Mouse (Mus musculus) embryonic fibroblast, embryonic 13.5 days (primary cell): Measurements from ENCODE around the gene Trim3. TPM values are rescaled to one million over a fixed set of nuclear protein-coding genes. Genes with fewer than 3 reads are reported as not detected.

ENCODE experiments used
- H3K27ac ChIP-seq: 2 replicates; pipeline ENCODE4 v1.5.1; 2012; ENCODE audit warnings: low read length, control low read depth, inconsistent platforms; ENCODE audit not compliant: insufficient read depth
- H3K4me1 ChIP-seq: 2 replicates; pipeline ENCODE4 v1.6.1; 2011; ENCODE audit warnings: low read length; ENCODE audit not compliant: control insufficient read depth, insufficient read depth
- H3K4me3 ChIP-seq: 2 replicates; pipeline ENCODE4 v1.5.1; 2011; ENCODE audit warnings: mild to moderate bottlenecking, control low read depth, low read length; ENCODE audit not compliant: insufficient read depth
- CTCF ChIP-seq: IDR thresholded peaks from 2 replicates; pipeline ENCODE4 v1.5.1; 2011; ENCODE audit warnings: mild to moderate bottlenecking, control low read depth, low read length, moderate library complexity, borderline replicate concordance; ENCODE audit not compliant: insufficient read depth
- POLR2A ChIP-seq: IDR thresholded peaks from 2 replicates; pipeline ENCODE4 v1.6.1; 2011; ENCODE audit warnings: low read depth, mild to moderate bottlenecking, control low read depth, low read length, moderate library complexity
- polyA plus RNA-seq: library from polyadenylated mRNA; stranded (reverse); fragments of >200 nt; gene quantifications from 2 replicates; pipeline ENCODE4 v1.2.4, GENCODE M21; 2011; ENCODE audit warnings: low read depth; ENCODE audit not compliant: missing spikeins, insufficient read length

The Trim3 gene
- polyA plus RNA-seq, 1 experiment, result 54.7 TPM

DNA sequence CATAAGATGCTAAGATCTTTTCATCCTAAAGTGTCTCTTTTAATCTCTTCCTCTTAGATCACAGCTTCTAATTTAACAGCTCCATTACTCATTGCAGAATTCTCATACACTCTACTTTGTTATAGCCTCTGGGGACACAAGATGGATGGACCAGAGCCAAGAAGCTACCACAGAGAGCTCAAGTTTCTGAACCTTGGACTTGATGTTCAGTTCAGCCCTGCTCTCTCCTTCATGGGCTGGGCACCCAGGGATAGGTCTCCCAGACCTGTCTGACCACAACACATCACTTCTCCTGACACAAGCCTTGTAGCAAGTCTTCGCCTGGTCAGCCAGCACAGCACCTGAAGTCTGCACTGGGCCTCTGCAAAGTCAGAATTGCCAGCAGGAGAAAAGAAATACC, 19.0 kb downstream of the Trim3 start:
- no peak overlapping the region for H3K4me3 ChIP-seq
- TF ChIP-seq POLR2A, result no peak
- TF ChIP-seq CTCF, result no peak
- H3K4me1 ChIP-seq, result 0 out of 2 replicates have a peak, but pooled peaks cover 8% of the 10 kb centered on the region
- H3K27ac ChIP-seq, result no peak overlapping the region

- peaks cover 8% of the 10 kb centered on the region; the same call in 1 of the 2 replicates for H3K4me1 ChIP-seq
- H3K27ac ChIP-seq, result no peak overlapping the region
- TF ChIP-seq CTCF (no peak), POLR2A (no peak)
- H3K4me3 ChIP-seq, result no peak overlapping the region
These were observed 21.6 kb downstream of the Trim3 start for GRCm38 (mm10) chr7:105611767-105612166.

- Histone ChIP-seq H3K27ac (0 out of 2 replicates have a peak overlapping the region, but pooled peaks have one; percentile 18), H3K4me1 (no peaks in the 10 kb centered on the region; the same call in 1 of the 2 replicates), H3K4me3 (no peak overlapping the region)
- no peak for TF ChIP-seq POLR2A
- TF ChIP-seq CTCF, result no peak
These were observed 24.9 kb downstream of the Trim3 start for GRCm38 (mm10) chr7:105608467-105608866.

- H3K4me3 ChIP-seq, result no peak overlapping the region
- H3K27ac ChIP-seq, result no peak overlapping the region
- TF ChIP-seq CTCF (peak; percentile 70; the same call in 1 of the 2 replicates), POLR2A (no peak)
These were observed 30.3 kb downstream of the Trim3 start for GRCm38 (mm10) chr7:105602860-105603623.

DNA sequence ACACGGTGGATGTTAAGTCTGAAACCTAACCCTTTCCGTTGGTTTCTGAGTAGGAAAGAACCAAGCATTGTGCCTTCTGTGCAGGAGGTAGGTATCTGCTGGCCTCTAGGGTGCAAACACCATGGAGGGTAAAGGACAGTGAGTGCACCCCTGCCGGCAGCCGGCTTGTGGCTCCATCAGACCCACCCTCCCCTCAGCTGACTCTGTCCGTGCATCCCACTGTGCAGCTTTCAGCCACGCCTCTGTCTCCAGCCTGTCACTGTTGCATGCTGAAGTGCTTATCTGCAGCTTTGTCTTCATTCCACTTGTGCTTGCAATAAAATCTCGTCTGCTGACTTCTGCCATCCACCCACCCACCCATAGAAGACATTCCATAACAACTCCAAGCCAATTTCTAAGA, 43.3 kb downstream of the Trim3 start:
- Histone ChIP-seq H3K4me3 (no peak overlapping the region), H3K27ac (no peak overlapping the region), H3K4me1 (peaks cover 2% of the 10 kb centered on the region; the same call in 1 of the 2 replicates)
- TF ChIP-seq CTCF, result no peak
- TF ChIP-seq POLR2A, result no peak

More at GRCm38 (mm10) chr7:105602860-105603623, 30.3 kb downstream of the Trim3 start:
- no peaks in the 10 kb centered on the region; the same call in 1 of the 2 replicates for H3K4me1 ChIP-seq

DNA sequence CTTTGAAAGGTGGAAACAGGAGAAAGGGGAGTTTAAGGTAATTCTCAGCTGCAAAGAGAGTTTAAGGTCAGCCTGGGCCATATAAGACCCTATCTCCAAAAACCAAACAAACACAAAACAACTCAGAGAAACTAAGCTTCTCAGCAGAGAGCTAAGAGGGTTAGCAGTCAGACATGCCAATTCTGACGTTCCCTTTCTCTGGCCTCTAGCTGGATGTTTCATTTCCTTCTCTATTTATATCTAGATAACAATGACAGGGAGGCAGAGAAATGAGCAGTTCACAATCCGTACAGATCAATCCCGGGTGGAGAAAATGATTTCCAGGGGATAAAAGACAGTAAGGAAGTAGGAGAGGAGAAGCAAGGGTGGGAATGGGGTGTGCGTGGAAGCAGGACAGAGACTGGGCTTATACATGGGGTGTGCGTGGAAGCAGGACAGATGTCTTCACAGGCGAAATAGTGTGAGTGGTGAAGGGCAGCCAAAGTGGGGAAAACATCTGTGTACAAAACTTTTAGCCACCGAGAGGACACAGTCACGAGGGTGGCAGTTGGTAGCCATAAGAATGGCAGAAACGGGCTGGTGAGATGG, 45.0 kb downstream of the Trim3 start:
- TF ChIP-seq POLR2A (no peak), CTCF (no peak)
- no peak overlapping the region for H3K27ac ChIP-seq
- no peak overlapping the region for H3K4me3 ChIP-seq
- H3K4me1 ChIP-seq, result peaks cover 2% of the 10 kb centered on the region; the same call in 1 of the 2 replicates

GRCm38 (mm10) chr7:105581959-105582358, 51.4 kb downstream of the Trim3 start:
- H3K4me1 ChIP-seq, result no peaks in the 10 kb centered on the region
- H3K27ac ChIP-seq, result no peak overlapping the region
- H3K4me3 ChIP-seq, result no peak overlapping the region
- TF ChIP-seq CTCF, result no peak
- no peak for TF ChIP-seq POLR2A

DNA sequence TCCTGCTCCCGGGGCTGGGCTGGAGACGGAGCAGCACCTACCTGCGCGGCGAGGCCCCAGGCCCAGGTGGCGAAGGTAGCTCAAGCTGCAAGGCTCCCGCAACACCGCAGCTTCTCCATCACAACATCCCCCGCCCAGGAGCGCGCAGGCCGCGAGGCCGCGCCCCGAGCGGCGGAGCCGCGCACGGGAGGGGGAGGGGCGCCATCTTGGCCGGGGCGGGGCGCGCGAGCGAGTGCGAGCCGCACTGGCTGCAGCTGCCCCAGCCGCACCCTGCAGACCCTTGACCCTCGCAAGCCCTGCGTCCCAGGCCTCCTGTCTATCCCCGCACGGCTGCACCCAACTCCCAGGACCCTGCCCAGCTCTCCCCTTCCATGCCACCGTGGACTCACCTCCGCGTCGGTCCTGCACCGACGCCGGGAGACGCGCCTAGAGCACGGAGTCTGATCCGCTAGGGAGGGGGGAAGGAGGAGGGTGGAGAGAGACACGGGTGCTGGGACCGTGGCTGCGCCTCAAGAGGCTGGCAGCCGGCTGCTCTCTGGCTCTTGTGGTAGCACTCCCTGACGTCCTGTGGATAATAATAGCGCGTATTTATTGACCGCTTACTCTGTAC, 52.2 kb downstream of the Trim3 start, which contains the start of gene Apbb1:
TSS of gene Apbb1 (minus strand) at position 560 of the 610 bp plus-strand sequence.
- no peak for TF ChIP-seq CTCF
- TF ChIP-seq POLR2A, result peak; percentile 57
- Histone ChIP-seq H3K4me3 (peak within 1 kb of the TSS; percentile 71), H3K27ac (no peak within 1 kb of the TSS), H3K4me1 (no peaks in the 10 kb centered on the region)

GRCm38 (mm10) chr7:105580627-105581089, 52.7 kb downstream of the Trim3 start:
- Histone ChIP-seq H3K4me1 (no peaks in the 10 kb centered on the region), H3K27ac (no peak overlapping the region)
- TF ChIP-seq CTCF (no peak), POLR2A (no peak)

More at GRCm38 (mm10) chr7:105580627-105581089, 52.7 kb downstream of the Trim3 start:
- H3K4me3 ChIP-seq, result peak overlapping the region; percentile 71
